Mouse (Mus musculus): Measurements from ENCODE around the gene Idi1. TPM values are rescaled to one million over a fixed set of nuclear protein-coding genes. Genes with fewer than 3 reads are reported as not detected.
"Not testable (repeated sequence)": the region's sequence is repeated elsewhere in the genome, so short reads cannot be mapped to it uniquely, and the experiment has no call there.

Idi1 gene
- polyA plus RNA-seq, 1 experiment from 2014 or later: 130 TPM

DNA sequence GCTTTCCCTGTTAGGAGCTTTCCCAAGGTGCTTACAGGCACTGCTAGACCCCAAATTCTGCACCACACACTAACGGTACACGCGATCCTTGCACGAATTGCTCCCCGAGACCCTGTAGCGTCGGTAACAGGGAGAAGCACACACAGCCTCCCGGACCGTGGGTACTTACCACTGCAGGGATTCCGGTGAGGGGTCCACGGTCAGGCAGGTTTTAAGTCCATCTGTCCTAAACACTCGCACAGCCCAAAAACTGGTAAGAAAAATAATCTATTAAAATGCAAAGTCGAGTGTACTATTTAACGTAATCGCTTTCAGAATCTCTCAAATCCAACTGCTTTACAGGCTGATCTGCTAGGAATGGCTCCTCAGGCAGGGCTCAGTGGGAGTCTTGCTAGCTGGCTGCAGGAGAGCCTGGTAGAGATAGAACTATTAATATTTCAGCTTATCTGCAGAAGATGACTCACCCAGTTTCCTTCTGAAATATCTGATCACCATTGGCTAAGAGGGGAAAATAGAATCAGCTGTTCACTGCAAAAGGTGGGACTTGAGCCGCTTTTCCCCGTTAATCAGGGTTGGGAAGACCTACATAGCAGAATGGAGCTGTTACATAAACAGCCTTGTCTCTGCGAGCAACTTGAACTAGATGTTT is 13.9 kb upstream of the Idi1 start, which contains the start of gene Wdr37:
Gene Wdr37, minus strand, starts transcription at position 596 of the 649 bp plus-strand sequence.
- peak within 1 kb of the TSS; percentile 80 for H3K4me3 ChIP-seq (ENCODE audit: low read length)
- H3K4me1 ChIP-seq (ENCODE audit: control insufficient read depth, insufficient read depth, low read length): peaks cover 6% of the 10 kb centered on the region
- no peaks in the 10 kb centered on the region for H3K9me3 ChIP-seq (ENCODE audit: control insufficient read depth, low read length)
- H3K27ac ChIP-seq (ENCODE audit: low read length): peak within 1 kb of the TSS; percentile 100
- WGBS: under 1% methylated on average over 18 of the region's 18 CpGs
- no peaks in the 10 kb centered on the region for H3K27me3 ChIP-seq (replicated peaks; ENCODE audit: control insufficient read depth, insufficient read depth, low read length)
- peak within 1 kb of the TSS; percentile 90 for H3K9ac ChIP-seq (ENCODE audit: low read depth, low read length)
- peak within 1 kb of the TSS; percentile 77 for H3K4me2 ChIP-seq (ENCODE audit: low read depth, low read length)
- peak; percentile 86 for ATAC-seq
- H3K36me3 ChIP-seq (ENCODE audit: control insufficient read depth, insufficient read depth, low read length): no peaks in the 10 kb centered on the region

DNA sequence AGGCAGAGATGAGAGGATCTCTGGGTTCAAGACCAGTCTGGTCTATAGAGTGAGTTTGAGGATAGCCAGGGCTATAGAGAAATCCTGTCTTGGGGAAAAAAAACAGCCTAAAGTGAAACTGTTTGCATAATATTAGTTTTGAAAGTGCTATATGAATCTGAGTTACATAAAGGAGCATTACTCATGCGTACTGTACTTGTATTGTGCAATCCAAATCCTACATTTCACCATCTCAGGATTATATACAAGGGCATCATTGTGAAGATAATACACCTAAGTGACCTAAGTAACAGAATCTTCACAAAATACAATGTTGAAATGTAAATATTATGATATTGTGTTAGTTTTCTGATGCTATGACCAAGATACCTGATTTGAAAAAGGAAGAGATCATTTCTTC is 11.5 kb upstream of the Idi1 start:
- 90% methylated on average over 1 of the region's 1 CpGs for WGBS
- Histone ChIP-seq H3K9me3 (ENCODE audit: control insufficient read depth, low read length) (no peaks in the 10 kb centered on the region), H3K4me1 (ENCODE audit: control insufficient read depth, insufficient read depth, low read length) (peaks cover 6% of the 10 kb centered on the region), H3K9ac (ENCODE audit: low read depth, low read length) (no peak overlapping the region), H3K27me3 (replicated peaks; ENCODE audit: control insufficient read depth, insufficient read depth, low read length) (no peaks in the 10 kb centered on the region), H3K27ac (ENCODE audit: low read length) (no peak overlapping the region), H3K4me2 (ENCODE audit: low read depth, low read length) (no peak overlapping the region), H3K4me3 (ENCODE audit: low read length) (no peak overlapping the region), H3K36me3 (ENCODE audit: control insufficient read depth, insufficient read depth, low read length) (no peaks in the 10 kb centered on the region)
- ATAC-seq: no peak

DNA sequence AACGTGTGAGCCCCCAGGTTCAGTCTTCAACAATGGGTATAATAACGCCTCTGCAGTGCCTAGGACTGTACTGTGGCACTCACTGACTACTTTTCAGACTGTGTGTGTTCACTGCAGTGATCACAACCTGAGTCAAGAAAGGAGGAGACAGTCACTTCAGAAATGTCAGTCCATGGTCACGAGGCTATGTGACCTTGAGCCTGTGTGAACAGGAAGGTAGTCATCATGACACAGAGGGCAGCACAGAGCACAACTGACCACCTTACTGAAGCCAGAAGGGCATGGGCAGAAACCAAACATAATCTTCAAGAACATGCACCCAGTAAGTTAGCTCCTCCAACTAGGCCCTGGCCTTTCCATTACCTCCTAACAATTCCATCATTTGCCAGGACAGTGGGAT is 3.7 kb upstream of the Idi1 start:
- Histone ChIP-seq H3K9me3 (ENCODE audit: control insufficient read depth, low read length) (no peaks in the 10 kb centered on the region), H3K9ac (ENCODE audit: low read depth, low read length) (no peak overlapping the region), H3K27ac (ENCODE audit: low read length) (no peak overlapping the region), H3K4me3 (ENCODE audit: low read length) (no peak overlapping the region), H3K4me2 (ENCODE audit: low read depth, low read length) (no peak overlapping the region), H3K4me1 (ENCODE audit: control insufficient read depth, insufficient read depth, low read length) (no peaks in the 10 kb centered on the region), H3K36me3 (ENCODE audit: control insufficient read depth, insufficient read depth, low read length) (no peaks in the 10 kb centered on the region), H3K27me3 (replicated peaks; ENCODE audit: control insufficient read depth, insufficient read depth, low read length) (no peaks in the 10 kb centered on the region)
- WGBS: 73% methylated on average over 3 of the region's 3 CpGs
- ATAC-seq: no peak

DNA sequence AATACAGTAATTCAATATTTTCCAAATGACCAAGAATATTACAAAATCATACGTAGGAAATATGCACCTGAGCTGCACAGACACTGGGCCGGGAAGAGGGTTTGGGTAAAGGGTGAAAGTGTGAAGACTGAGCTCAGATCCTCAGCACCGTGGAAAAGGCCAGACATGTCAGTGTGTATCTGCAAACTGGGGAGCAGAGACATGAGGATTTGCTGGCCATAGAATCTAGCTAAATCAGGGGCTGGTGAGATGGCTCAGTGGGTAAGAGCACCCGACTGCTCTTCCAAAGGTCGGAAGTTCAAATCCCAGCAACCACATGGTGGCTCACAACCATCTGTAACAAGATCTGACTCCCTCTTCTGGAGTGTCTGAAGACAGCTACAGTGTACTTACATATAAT is 1.4 kb upstream of the Idi1 start:
- not testable (repeated sequence) for H3K27me3 ChIP-seq (replicated peaks; ENCODE audit: control insufficient read depth, insufficient read depth, low read length); H3K36me3 ChIP-seq (ENCODE audit: control insufficient read depth, insufficient read depth, low read length); H3K27ac ChIP-seq (ENCODE audit: low read length); ATAC-seq; H3K4me3 ChIP-seq (ENCODE audit: low read length); H3K4me1 ChIP-seq (ENCODE audit: control insufficient read depth, insufficient read depth, low read length); H3K9ac ChIP-seq (ENCODE audit: low read depth, low read length); H3K9me3 ChIP-seq (ENCODE audit: control insufficient read depth, low read length); H3K4me2 ChIP-seq (ENCODE audit: low read depth, low read length)
- 76% methylated on average over 5 of the region's 5 CpGs for WGBS

DNA sequence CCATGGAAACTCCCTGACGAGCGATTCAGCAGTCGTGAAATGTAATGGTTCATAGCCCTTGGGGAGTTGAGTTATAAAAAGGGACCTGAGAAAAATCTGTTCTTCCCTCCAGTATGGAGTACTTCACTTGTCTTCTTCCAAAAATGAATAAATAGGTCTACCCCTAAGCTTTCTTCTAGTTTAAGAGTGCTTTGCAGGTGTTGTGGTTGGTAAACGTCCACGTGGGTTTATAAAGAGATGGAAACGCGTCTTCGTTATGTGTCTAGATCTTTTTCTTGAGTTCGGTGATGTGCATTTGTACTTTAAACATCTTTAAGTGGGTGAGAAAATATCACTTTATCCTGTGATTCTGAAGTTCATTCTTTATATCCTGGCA is 872 bp downstream of the Idi1 start:
- Histone ChIP-seq H3K27ac (ENCODE audit: low read length) (peak overlapping the region; percentile 96), H3K9ac (ENCODE audit: low read depth, low read length) (peak overlapping the region; percentile 84), H3K36me3 (ENCODE audit: control insufficient read depth, insufficient read depth, low read length) (0 out of 2 replicates have a peak, but pooled peaks cover 3% of the 10 kb centered on the region), H3K4me3 (ENCODE audit: low read length) (peak overlapping the region; percentile 76), H3K4me2 (ENCODE audit: low read depth, low read length) (peak overlapping the region; percentile 67), H3K4me1 (ENCODE audit: control insufficient read depth, insufficient read depth, low read length) (peaks cover 3% of the 10 kb centered on the region; the same call in 1 of the 2 replicates), H3K27me3 (replicated peaks; ENCODE audit: control insufficient read depth, insufficient read depth, low read length) (no peaks in the 10 kb centered on the region), H3K9me3 (ENCODE audit: control insufficient read depth, low read length) (no peaks in the 10 kb centered on the region)
- WGBS: 1% methylated on average over 9 of the region's 9 CpGs
- no peak for ATAC-seq

DNA sequence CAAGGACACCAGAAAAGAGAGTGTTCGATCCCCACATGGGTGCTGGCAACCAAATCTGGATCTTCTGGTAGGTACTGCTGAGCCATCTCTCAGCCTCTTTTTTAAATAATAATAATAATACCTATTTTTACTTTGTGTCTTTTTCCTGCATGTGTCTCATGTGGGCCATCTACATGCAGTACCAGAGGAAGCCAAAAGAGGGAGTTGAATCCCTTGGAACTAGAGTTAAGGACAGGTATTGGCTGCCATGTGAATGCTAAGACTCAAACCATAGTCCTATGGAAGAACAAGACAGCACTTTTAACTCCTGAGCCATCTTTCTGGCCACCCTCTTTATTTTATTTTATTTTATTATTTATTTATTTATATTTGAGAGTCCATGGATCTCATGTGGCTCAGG is 3.3 kb downstream of the Idi1 start:
- Histone ChIP-seq H3K4me3 (ENCODE audit: low read length) (no peak overlapping the region), H3K4me1 (ENCODE audit: control insufficient read depth, insufficient read depth, low read length) (peaks cover 3% of the 10 kb centered on the region; the same call in 1 of the 2 replicates), H3K36me3 (ENCODE audit: control insufficient read depth, insufficient read depth, low read length) (peaks cover 7% of the 10 kb centered on the region; the same call in 1 of the 2 replicates), H3K9me3 (ENCODE audit: control insufficient read depth, low read length) (no peaks in the 10 kb centered on the region), H3K27ac (ENCODE audit: low read length) (no peak overlapping the region), H3K27me3 (replicated peaks; ENCODE audit: control insufficient read depth, insufficient read depth, low read length) (no peaks in the 10 kb centered on the region), H3K4me2 (ENCODE audit: low read depth, low read length) (no peak overlapping the region), H3K9ac (ENCODE audit: low read depth, low read length) (no peak overlapping the region)
- no peak for ATAC-seq
- 95% methylated on average over 1 of the region's 1 CpGs for WGBS

DNA sequence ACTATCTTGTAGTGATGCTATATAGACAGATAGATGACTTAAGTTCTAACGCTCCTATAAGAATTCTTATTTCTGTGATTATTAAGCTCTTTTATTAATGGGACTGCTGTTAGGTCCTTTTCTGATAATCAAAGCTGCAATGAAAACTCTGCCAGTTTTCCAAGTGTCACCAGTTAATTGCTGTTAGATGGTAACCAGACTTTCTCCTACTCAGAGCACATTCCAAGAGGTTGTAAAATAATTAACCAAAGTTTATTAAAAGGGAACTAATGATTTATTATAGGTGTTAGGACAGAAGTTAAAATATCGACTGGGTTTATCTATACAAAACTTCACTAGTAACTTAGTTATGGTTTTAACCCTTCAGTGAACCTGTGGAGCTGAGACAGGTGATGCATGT is 20.7 kb downstream of the Idi1 start:
- WGBS: 68% methylated on average over 2 of the region's 2 CpGs
- H3K36me3 ChIP-seq (ENCODE audit: control insufficient read depth, insufficient read depth, low read length); H3K4me3 ChIP-seq (ENCODE audit: low read length); H3K27ac ChIP-seq (ENCODE audit: low read length); ATAC-seq; H3K27me3 ChIP-seq (replicated peaks; ENCODE audit: control insufficient read depth, insufficient read depth, low read length); H3K4me1 ChIP-seq (ENCODE audit: control insufficient read depth, insufficient read depth, low read length); H3K9ac ChIP-seq (ENCODE audit: low read depth, low read length); H3K9me3 ChIP-seq (ENCODE audit: control insufficient read depth, low read length); H3K4me2 ChIP-seq (ENCODE audit: low read depth, low read length): not testable (repeated sequence)

DNA sequence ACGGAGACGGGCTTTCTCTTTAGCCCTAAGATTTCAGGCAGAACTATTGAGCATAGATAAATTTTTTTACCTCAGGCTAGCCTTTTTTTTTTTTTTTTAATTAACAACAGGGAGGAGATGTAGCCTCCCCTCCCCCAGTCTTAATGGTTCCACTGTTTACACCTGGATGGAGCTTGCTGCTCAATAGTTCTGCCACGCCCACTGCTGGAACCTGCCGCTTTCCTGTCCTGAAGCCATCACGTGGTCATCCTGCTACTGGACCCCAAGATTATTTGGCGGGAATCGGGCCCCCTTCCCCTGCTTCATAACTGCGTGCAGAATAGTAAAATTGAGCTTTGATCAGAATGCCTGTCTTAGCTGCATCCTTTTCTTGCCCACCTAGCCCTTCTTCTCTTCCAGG is 28.6 kb downstream of the Idi1 start:
- not testable (repeated sequence) for ATAC-seq; H3K4me2 ChIP-seq (ENCODE audit: low read depth, low read length); H3K9ac ChIP-seq (ENCODE audit: low read depth, low read length); H3K9me3 ChIP-seq (ENCODE audit: control insufficient read depth, low read length); H3K4me1 ChIP-seq (ENCODE audit: control insufficient read depth, insufficient read depth, low read length); H3K27me3 ChIP-seq (replicated peaks; ENCODE audit: control insufficient read depth, insufficient read depth, low read length); H3K27ac ChIP-seq (ENCODE audit: low read length); H3K36me3 ChIP-seq (ENCODE audit: control insufficient read depth, insufficient read depth, low read length); H3K4me3 ChIP-seq (ENCODE audit: low read length)
- 92% methylated on average over 8 of the region's 8 CpGs for WGBS

DNA sequence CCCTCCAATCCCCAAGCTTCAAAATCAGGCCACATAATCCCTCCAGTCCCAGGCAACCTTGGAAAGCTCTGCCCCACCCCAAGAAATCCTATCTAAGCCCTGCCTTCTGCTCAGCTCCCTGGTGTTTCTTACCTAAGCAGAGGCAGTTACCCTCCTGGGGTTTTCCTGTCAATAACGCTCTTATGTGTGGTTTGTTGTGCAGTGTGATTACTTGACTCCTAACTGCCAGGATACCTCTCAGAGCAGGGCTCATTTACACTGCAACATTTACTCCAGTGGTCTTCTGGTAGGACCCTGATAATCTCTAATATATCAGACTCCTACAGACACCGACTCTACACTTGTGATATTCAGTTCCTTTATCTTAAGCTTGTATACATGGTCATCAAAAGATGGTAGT is 48.2 kb downstream of the Idi1 start:
- 48% methylated on average over 2 of the region's 2 CpGs for WGBS
- no peak overlapping the region for H3K4me3 ChIP-seq (ENCODE audit: low read length)
- no peaks in the 10 kb centered on the region for H3K9me3 ChIP-seq (ENCODE audit: control insufficient read depth, low read length)
- H3K36me3 ChIP-seq (ENCODE audit: control insufficient read depth, insufficient read depth, low read length): no peaks in the 10 kb centered on the region
- no peaks in the 10 kb centered on the region for H3K27me3 ChIP-seq (replicated peaks; ENCODE audit: control insufficient read depth, insufficient read depth, low read length)
- H3K9ac ChIP-seq (ENCODE audit: low read depth, low read length): no peak overlapping the region
- H3K4me2 ChIP-seq (ENCODE audit: low read depth, low read length): no peak overlapping the region
- ATAC-seq: no peak
- no peak overlapping the region for H3K27ac ChIP-seq (ENCODE audit: low read length)
- H3K4me1 ChIP-seq (ENCODE audit: control insufficient read depth, insufficient read depth, low read length): no peaks in the 10 kb centered on the region

DNA sequence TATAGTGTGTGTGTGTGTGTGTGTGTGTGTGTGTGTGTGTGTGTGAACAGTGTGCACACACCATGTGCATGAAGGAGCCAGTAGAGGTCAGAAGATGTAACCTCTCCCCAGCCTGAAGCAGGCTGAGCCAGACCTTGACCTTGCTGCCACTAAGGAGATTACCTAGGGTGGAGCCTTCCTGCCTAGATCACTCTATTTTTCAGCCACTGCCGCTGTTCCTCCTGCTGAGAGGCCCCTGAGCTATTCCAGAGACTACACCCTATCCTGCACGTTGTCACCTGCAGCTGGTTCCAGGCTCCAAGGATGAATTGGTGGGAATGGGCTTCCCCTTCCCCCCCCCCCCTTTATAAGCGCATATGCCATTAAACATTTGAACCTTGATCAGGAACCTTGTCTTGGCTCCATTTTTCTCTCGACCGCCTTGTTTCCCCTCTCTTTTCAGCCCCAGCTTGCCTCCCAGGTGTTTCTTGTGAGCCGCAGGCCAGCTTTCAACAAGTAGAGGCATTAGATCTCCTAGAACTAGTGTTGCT is 52.4 kb downstream of the Idi1 start:
- not testable (repeated sequence) for H3K27me3 ChIP-seq (replicated peaks; ENCODE audit: control insufficient read depth, insufficient read depth, low read length); ATAC-seq; H3K4me2 ChIP-seq (ENCODE audit: low read depth, low read length); H3K4me1 ChIP-seq (ENCODE audit: control insufficient read depth, insufficient read depth, low read length); H3K9ac ChIP-seq (ENCODE audit: low read depth, low read length); H3K27ac ChIP-seq (ENCODE audit: low read length); H3K9me3 ChIP-seq (ENCODE audit: control insufficient read depth, low read length); H3K36me3 ChIP-seq (ENCODE audit: control insufficient read depth, insufficient read depth, low read length); H3K4me3 ChIP-seq (ENCODE audit: low read length)
- WGBS: 72% methylated on average over 6 of the region's 6 CpGs

All from intestine, embryonic 16.5 days (tissue).